ENCODE assay signal across 8 mouse cellular contexts in the genomic region with DNA sequence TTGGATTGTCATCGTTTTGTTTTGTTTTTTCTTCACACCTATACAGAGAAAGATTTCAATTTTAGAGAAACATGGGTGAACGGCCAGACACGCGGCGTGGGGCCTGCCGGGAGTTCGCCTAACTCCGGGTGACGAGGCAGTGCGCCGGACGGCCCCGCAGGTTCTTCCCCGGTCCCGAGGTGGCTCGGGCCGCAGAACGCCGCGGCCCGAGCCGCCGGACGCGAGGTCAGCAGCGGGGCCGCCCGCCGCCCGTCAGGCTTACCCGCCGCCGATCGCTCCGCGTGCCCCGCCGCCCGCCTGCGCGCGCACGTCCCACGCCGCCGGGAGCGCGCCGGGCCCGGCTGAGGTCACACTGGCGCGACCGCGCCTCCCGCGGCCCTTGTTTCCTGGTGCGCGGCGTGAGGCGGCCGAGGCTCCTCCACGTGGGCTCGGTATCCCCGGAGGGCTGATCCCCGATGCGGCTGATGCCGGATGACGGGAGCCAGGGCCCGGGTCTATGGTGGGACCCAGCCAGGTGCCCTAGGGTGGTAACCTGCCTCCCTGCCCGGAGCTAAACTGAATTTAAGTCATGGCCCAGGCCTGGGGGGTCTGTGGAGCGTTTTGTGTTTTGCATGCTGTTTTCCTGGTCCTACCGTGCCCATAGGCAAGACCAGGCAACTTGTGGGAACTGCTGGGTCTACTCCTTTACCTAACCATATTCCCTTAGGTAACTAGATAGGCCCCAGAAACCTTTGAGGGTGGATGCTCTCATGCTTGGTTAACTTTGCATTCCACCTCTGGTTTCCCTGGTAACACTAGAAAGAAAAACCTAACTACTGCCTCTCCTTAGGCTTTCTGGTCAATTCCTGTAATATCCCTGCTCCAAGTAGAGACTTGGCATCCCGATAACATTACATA. TPM values are rescaled to one million over a fixed set of nuclear protein-coding genes. Genes with fewer than 3 reads are reported as not detected.
DNase-seq lines count a peak whose midpoint lies in the region; ATAC-seq and TF ChIP-seq lines count a peak whose summit lies in the region.

TSS of gene Bcap29 (minus strand) at position 316 of the 897 bp plus-strand sequence.

- peak; percentile 87 for DNase-seq in CD4-positive helper T cell, adult 2 months (ENCODE audit: low read depth, low spot score)
- peak; percentile 61 to 66 (median 63) for DNase-seq in liver, embryonic 14.5 days (ENCODE audit: low read depth in 3 of 3, low spot score in 3 of 3)
- DNase-seq in neural tube, embryonic 11.5 days (ENCODE audit: low spot score): peak; percentile 86

- no peak for TF ChIP-seq CTCF in bone marrow macrophage, adult 2 months (IDR thresholded peaks at IDR 0.05; ENCODE audit: low read depth, low read length)
- TF ChIP-seq CTCF in liver, embryonic 14.5 days (IDR thresholded peaks at IDR 0.05; ENCODE audit: low read depth): no peak

- H3K4me1 ChIP-seq in bone marrow macrophage, adult 2 months (ENCODE audit: control insufficient read depth, insufficient read depth, low read length): peaks cover 11% of the 10 kb centered on the region
- H3K4me1 ChIP-seq in heart, embryonic 11.5 days (ENCODE audit: control insufficient read depth, insufficient read depth, low read length): peaks cover 6% of the 10 kb centered on the region; the same call in 1 of the 2 replicates
- peaks cover 7% of the 10 kb centered on the region; the same call in 1 of the 2 replicates for H3K4me1 ChIP-seq in kidney, embryonic 16.5 days (ENCODE audit: insufficient read depth, low read length)
- peaks cover 0 to 9% of the 10 kb centered on the region in 2 experiments; a peak in 2 of 4 replicates for H3K4me1 ChIP-seq in liver, embryonic 14.5 days (replicated peaks; ENCODE audit: control insufficient read depth in 2 of 2, insufficient read depth in 2 of 2, low read length in 1 of 2)
- 0 out of 2 replicates have a peak, but pooled peaks cover 2% of the 10 kb centered on the region for H3K4me1 ChIP-seq in neural tube, embryonic 11.5 days (ENCODE audit: control insufficient read depth, insufficient read depth, low read length)
- H3K4me1 ChIP-seq in stomach, embryonic 16.5 days (ENCODE audit: control insufficient read depth, insufficient read depth, low read length): no peaks in the 10 kb centered on the region; the same call in 1 of the 2 replicates

- no peaks in the 10 kb centered on the region for H3K9me3 ChIP-seq in heart, embryonic 11.5 days (replicated peaks; ENCODE audit: control insufficient read depth, low read length)
- no peaks in the 10 kb centered on the region for H3K9me3 ChIP-seq in kidney, embryonic 16.5 days (ENCODE audit: low read length)
- no peaks in the 10 kb centered on the region for H3K9me3 ChIP-seq in liver, embryonic 14.5 days (ENCODE audit: control insufficient read depth, low read length)
- H3K9me3 ChIP-seq in neural tube, embryonic 11.5 days (ENCODE audit: control insufficient read depth, low read length): no peaks in the 10 kb centered on the region
- H3K9me3 ChIP-seq in stomach, embryonic 16.5 days (replicated peaks; ENCODE audit: control insufficient read depth, low read length): no peaks in the 10 kb centered on the region

- peak within 1 kb of the TSS; percentile 86 for H3K4me2 ChIP-seq in heart, embryonic 11.5 days
- H3K4me2 ChIP-seq in kidney, embryonic 16.5 days (replicated peaks; ENCODE audit: low read depth, low read length): peak within 1 kb of the TSS; percentile 76
- H3K4me2 ChIP-seq in liver, embryonic 14.5 days (ENCODE audit: low read depth): peak within 1 kb of the TSS; percentile 85
- peak within 1 kb of the TSS; percentile 71 for H3K4me2 ChIP-seq in neural tube, embryonic 11.5 days (ENCODE audit: low read depth)
- peak within 1 kb of the TSS; percentile 95 for H3K4me2 ChIP-seq in stomach, embryonic 16.5 days (ENCODE audit: low read depth, low read length)

- ATAC-seq in erythroblast, adult 5-6 weeks (replicated peaks; ENCODE audit: low FRiP score, poor library complexity, severe bottlenecking): peak; percentile 81
- peak; percentile 80 for ATAC-seq in heart, embryonic 11.5 days (replicated peaks; ENCODE audit: insufficient number of reproducible peaks, low FRiP score, low TSS enrichment)
- peak; percentile 93 for ATAC-seq in kidney, embryonic 16.5 days (ENCODE audit: low FRiP score, low TSS enrichment)
- ATAC-seq in liver, embryonic 14.5 days (ENCODE audit: insufficient read depth): peak; percentile 95
- peak; percentile 89 for ATAC-seq in neural tube, embryonic 11.5 days (ENCODE audit: insufficient read depth, low FRiP score, low TSS enrichment)
- ATAC-seq in stomach, embryonic 16.5 days (ENCODE audit: insufficient read depth, low FRiP score): peak; percentile 92

- 2% methylated on average over 58 of the region's 73 CpGs for WGBS in heart, embryonic 11.5 days (ENCODE audit: insufficient replicate concordance)
- 2% methylated on average over 73 of the region's 73 CpGs for WGBS in kidney, embryonic 16.5 days
- WGBS in liver, embryonic 14.5 days (ENCODE audit: insufficient replicate concordance): 1% methylated on average over 73 of the region's 73 CpGs
- WGBS in neural tube, embryonic 11.5 days: 2% methylated on average over 64 of the region's 73 CpGs
- WGBS in stomach, embryonic 16.5 days: 2% methylated on average over 72 of the region's 73 CpGs

- peak within 1 kb of the TSS; percentile 77 for H3K27ac ChIP-seq in bone marrow macrophage, adult 2 months (ENCODE audit: insufficient read depth, low read depth, low read length)
- 0 out of 2 replicates have a peak within 1 kb of the TSS, but pooled peaks have one; percentile 59 for H3K27ac ChIP-seq in heart, embryonic 11.5 days (ENCODE audit: low read depth, low read length)
- peak within 1 kb of the TSS; percentile 77 for H3K27ac ChIP-seq in kidney, embryonic 16.5 days (ENCODE audit: low read length)
- H3K27ac ChIP-seq in liver, embryonic 14.5 days: peak within 1 kb of the TSS; percentile 58
- H3K27ac ChIP-seq in neural tube, embryonic 11.5 days (ENCODE audit: low read depth, low read length): peak within 1 kb of the TSS; percentile 3; the same call in 1 of the 2 replicates
- peak within 1 kb of the TSS; percentile 67 for H3K27ac ChIP-seq in stomach, embryonic 16.5 days (ENCODE audit: low read length)

- TF ChIP-seq EP300 in liver, embryonic 14.5 days (IDR thresholded peaks at IDR 0.05; ENCODE audit: low read depth): no peak

- H3K27me3 ChIP-seq in heart, embryonic 11.5 days (ENCODE audit: control insufficient read depth, insufficient read depth, low read length): no peaks in the 10 kb centered on the region
- no peaks in the 10 kb centered on the region for H3K27me3 ChIP-seq in kidney, embryonic 16.5 days (ENCODE audit: insufficient read depth, low read length)
- no peaks in the 10 kb centered on the region for H3K27me3 ChIP-seq in liver, embryonic 14.5 days (ENCODE audit: control insufficient read depth, insufficient read depth, low read length)
- H3K27me3 ChIP-seq in neural tube, embryonic 11.5 days (ENCODE audit: control insufficient read depth, insufficient read depth, low read length): no peaks in the 10 kb centered on the region
- H3K27me3 ChIP-seq in stomach, embryonic 16.5 days (ENCODE audit: control insufficient read depth, insufficient read depth, low read length): no peaks in the 10 kb centered on the region

- no peaks in the 10 kb centered on the region for H3K36me3 ChIP-seq in heart, embryonic 11.5 days (ENCODE audit: control insufficient read depth, insufficient read depth, low read length)
- no peaks in the 10 kb centered on the region for H3K36me3 ChIP-seq in kidney, embryonic 16.5 days (ENCODE audit: insufficient read depth, low read length)
- no peaks in the 10 kb centered on the region for H3K36me3 ChIP-seq in liver, embryonic 14.5 days (replicated peaks; ENCODE audit: control insufficient read depth, insufficient read depth, low read depth)
- no peaks in the 10 kb centered on the region for H3K36me3 ChIP-seq in neural tube, embryonic 11.5 days (ENCODE audit: control insufficient read depth, insufficient read depth, low read length)
- no peaks in the 10 kb centered on the region for H3K36me3 ChIP-seq in stomach, embryonic 16.5 days (ENCODE audit: control insufficient read depth, insufficient read depth, low read length)

- H3K9ac ChIP-seq in heart, embryonic 11.5 days (ENCODE audit: low read depth, low read length): peak within 1 kb of the TSS; percentile 92
- peak within 1 kb of the TSS; percentile 91 for H3K9ac ChIP-seq in kidney, embryonic 16.5 days (replicated peaks; ENCODE audit: low read length)
- H3K9ac ChIP-seq in liver, embryonic 14.5 days (replicated peaks): peak within 1 kb of the TSS; percentile 89
- peak within 1 kb of the TSS; percentile 88 for H3K9ac ChIP-seq in neural tube, embryonic 11.5 days (ENCODE audit: low read length)
- peak within 1 kb of the TSS; percentile 91 for H3K9ac ChIP-seq in stomach, embryonic 16.5 days (ENCODE audit: low read length)

- peak within 1 kb of the TSS; percentile 80 for H3K4me3 ChIP-seq in bone marrow macrophage, adult 2 months (ENCODE audit: insufficient read depth, low read length)
- H3K4me3 ChIP-seq in heart, embryonic 11.5 days (ENCODE audit: low read depth, low read length): peak within 1 kb of the TSS; percentile 66
- H3K4me3 ChIP-seq in kidney, embryonic 16.5 days (ENCODE audit: low read length): peak within 1 kb of the TSS; percentile 66
- peak within 1 kb of the TSS; percentile 79 to 81 for H3K4me3 ChIP-seq in liver, embryonic 14.5 days (ENCODE audit: insufficient read depth in 1 of 2, low read depth in 2 of 2, low read length in 2 of 2)
- H3K4me3 ChIP-seq in neural tube, embryonic 11.5 days (ENCODE audit: low read depth, low read length): peak within 1 kb of the TSS; percentile 46
- H3K4me3 ChIP-seq in stomach, embryonic 16.5 days (replicated peaks; ENCODE audit: low read length): peak within 1 kb of the TSS; percentile 60

- no peak for TF ChIP-seq POLR2A in bone marrow macrophage, adult 2 months (IDR thresholded peaks at IDR 0.05; ENCODE audit: borderline replicate concordance, low read depth, low read length)

RNA-seq across cellular contexts. Expression of gene Bcap29, which starts in this region (rescaled TPM):
- polyA plus RNA-seq in bone marrow macrophage, adult 2 months (2012; ENCODE audit: insufficient read depth, insufficient read length, missing spikeins): 40.5 and 40.8 TPM in 2 replicates
- 13.2 and 25.0 TPM in 2 replicates for total RNA-seq in erythroblast, adult 5-6 weeks (2015; ENCODE audit: low replicate concordance)
- total RNA-seq in erythroblast, adult 5-6 weeks (2017; ENCODE audit: low replicate concordance): 5.7 and 6.7 TPM in 2 replicates
- 46.0 and 52.7 TPM in 2 replicates for polyA plus RNA-seq in heart, embryonic 11.5 days (2014; fragmentation: Nextera tagmentation; extraction: Ambion mirVana)
- 25.7 and 29.2 TPM in 2 replicates for polyA plus RNA-seq in kidney, embryonic 16.5 days (2015; fragmentation: Nextera tagmentation; extraction: Ambion mirVana)
- polyA plus RNA-seq in liver, embryonic 14.5 days (2012; rRNA removed): 4.8 and 8.5 TPM in 2 replicates
- 29.7 and 32.8 TPM in 2 replicates for polyA plus RNA-seq in liver, embryonic 14.5 days (2014; fragmentation: Nextera tagmentation; extraction: Ambion mirVana)
- 25.9 and 28.8 TPM in 2 replicates for polyA plus RNA-seq in neural tube, embryonic 11.5 days (2014; fragmentation: Nextera tagmentation; extraction: Ambion mirVana)
- polyA plus RNA-seq in stomach, embryonic 16.5 days (2015; fragmentation: Nextera tagmentation; extraction: Ambion mirVana): 31.9 and 32.5 TPM in 2 replicates

Comparison
In these comparisons a context has a peak if more than half of its experiments do, and no peak if none do; other contexts are left out.
1. Peak in every context shown above with its lines: DNase-seq, ATAC-seq, H3K4me3 ChIP-seq and H3K27ac ChIP-seq.
2. H3K27ac ChIP-seq: peak in every context shown above with its lines; median percentile 77 in bone marrow macrophage, adult 2 months; 77 in kidney, embryonic 16.5 days; 67 in stomach, embryonic 16.5 days; 59 in heart, embryonic 11.5 days; 58 in liver, embryonic 14.5 days; 3 in neural tube, embryonic 11.5 days.